In the genomic region with DNA sequence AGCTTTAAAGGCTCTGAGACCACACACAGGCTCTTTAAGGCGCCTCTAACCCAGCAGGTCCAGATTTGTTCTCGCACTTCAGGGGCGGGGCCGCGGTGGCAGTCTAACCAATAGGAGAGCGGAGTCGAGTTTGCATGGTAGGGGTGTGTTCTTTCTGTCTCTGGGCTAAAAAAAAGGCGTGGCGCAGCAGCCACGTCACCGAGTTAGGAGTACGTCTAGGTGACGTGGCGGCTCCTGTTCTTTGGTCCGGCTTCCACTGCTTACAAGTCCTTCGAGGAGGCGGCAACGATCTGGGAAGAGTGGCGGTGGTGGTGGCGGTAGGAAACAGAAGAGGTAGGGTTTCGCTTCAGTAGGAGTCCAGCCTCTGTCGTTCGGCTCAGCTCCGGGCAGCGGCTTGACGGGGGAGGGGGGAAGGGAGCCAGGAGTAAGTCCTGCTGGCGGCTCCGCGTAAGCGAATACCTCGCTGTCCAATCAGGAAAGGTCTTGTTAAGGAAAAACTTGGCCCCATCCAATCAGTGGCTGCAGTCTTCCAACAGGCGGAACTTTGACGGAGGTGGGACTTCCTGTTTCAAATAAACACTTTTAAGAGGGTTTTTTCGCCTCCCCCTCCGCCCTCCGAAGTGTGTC, we compare ENCODE assay signal across 8 mouse cellular contexts. TPM values are rescaled to one million over a fixed set of nuclear protein-coding genes. Genes with fewer than 3 reads are reported as not detected.
DNase-seq lines count a peak whose midpoint lies in the region; ATAC-seq and TF ChIP-seq lines count a peak whose summit lies in the region.

Stx5a (plus strand) TSS at position 171 of the 627 bp plus-strand sequence.

- peaks cover 9% of the 10 kb centered on the region for H3K4me1 ChIP-seq in embryonic facial prominence, embryonic 14.5 days (ENCODE audit: control insufficient read depth, insufficient read depth, low read length)
- peaks cover 5% of the 10 kb centered on the region for H3K4me1 ChIP-seq in heart, adult 2 months (ENCODE audit: control insufficient read depth, insufficient read depth, low read length)
- peaks cover 29% of the 10 kb centered on the region for H3K4me1 ChIP-seq in limb, embryonic 13.5 days
- H3K4me1 ChIP-seq in midbrain, embryonic 16.5 days (ENCODE audit: control insufficient read depth, insufficient read depth, low read length), result peaks cover 27% of the 10 kb centered on the region

- H3K4me2 ChIP-seq in embryonic facial prominence, embryonic 14.5 days (ENCODE audit: low read depth, low read length), result peak within 1 kb of the TSS; percentile 99
- peak within 1 kb of the TSS; percentile 98 for H3K4me2 ChIP-seq in limb, embryonic 13.5 days (replicated peaks)
- H3K4me2 ChIP-seq in midbrain, embryonic 16.5 days (ENCODE audit: low read length), result peak within 1 kb of the TSS; percentile 82

- no peaks in the 10 kb centered on the region for H3K27me3 ChIP-seq in embryonic facial prominence, embryonic 14.5 days (replicated peaks; ENCODE audit: control insufficient read depth, insufficient read depth, low read length)
- no peaks in the 10 kb centered on the region for H3K27me3 ChIP-seq in heart, adult 2 months (ENCODE audit: control insufficient read depth, insufficient read depth, low read length)
- no peaks in the 10 kb centered on the region for H3K27me3 ChIP-seq in limb, embryonic 13.5 days
- no peaks in the 10 kb centered on the region for H3K27me3 ChIP-seq in midbrain, embryonic 16.5 days (ENCODE audit: control insufficient read depth, insufficient read depth, low read depth, low read length)

- ATAC-seq in embryonic facial prominence, embryonic 14.5 days (ENCODE audit: low read depth), result peak; percentile 98
- peak; percentile 98 for ATAC-seq in limb, embryonic 13.5 days (ENCODE audit: low FRiP score, low read depth)
- peak; percentile 97 for ATAC-seq in midbrain, embryonic 16.5 days

- peak; percentile 11; the same call in 1 of the 2 replicates for TF ChIP-seq EP300 in heart, adult 2 months (IDR thresholded peaks at IDR 0.05; ENCODE audit: insufficient read depth, low read depth, low read length)

- peaks cover 3% of the 10 kb centered on the region for H3K79me2 ChIP-seq in heart, adult 2 months (replicated peaks; ENCODE audit: control insufficient read depth, insufficient read depth, low read length)

- peak within 1 kb of the TSS; percentile 89 for H3K4me3 ChIP-seq in embryonic facial prominence, embryonic 14.5 days (ENCODE audit: low read depth, low read length)
- peak within 1 kb of the TSS; percentile 99 for H3K4me3 ChIP-seq in heart, adult 2 months
- peak within 1 kb of the TSS; percentile 99 for H3K4me3 ChIP-seq in limb, embryonic 13.5 days
- peak within 1 kb of the TSS; percentile 86 for H3K4me3 ChIP-seq in midbrain, embryonic 16.5 days (ENCODE audit: low read depth, low read length)

- peak; percentile 82 for TF ChIP-seq POLR2A in heart, adult 2 months (IDR thresholded peaks at IDR 0.05; ENCODE audit: insufficient read depth, low read depth, low read length)

- peak; percentile 100 for DNase-seq in 3T3-L1 (ENCODE audit: low read depth, low spot score)
- peak; percentile 69 to 92 for DNase-seq in adrenal gland, postnatal 4 days (ENCODE audit: low spot score in 2 of 2)
- DNase-seq in embryonic facial prominence, embryonic 14.5 days (ENCODE audit: low spot score), result peak; percentile 99
- DNase-seq in heart, adult 2 months, result peak; percentile 92 to 97
- peak; percentile 97 to 98 for DNase-seq in kidney, adult 8-10 months
- DNase-seq in spleen, postnatal 10 days (ENCODE audit: low spot score in 2 of 2), result peak; percentile 96

- H3K9ac ChIP-seq in embryonic facial prominence, embryonic 14.5 days (ENCODE audit: low read depth, low read length), result peak within 1 kb of the TSS; percentile 90
- peak within 1 kb of the TSS; percentile 83 for H3K9ac ChIP-seq in heart, adult 2 months (ENCODE audit: low read depth, low read length)
- peak within 1 kb of the TSS; percentile 94 for H3K9ac ChIP-seq in limb, embryonic 13.5 days
- peak within 1 kb of the TSS; percentile 88 for H3K9ac ChIP-seq in midbrain, embryonic 16.5 days (ENCODE audit: low read depth, low read length)

- intact Hi-C loops in heart, adult 2 months (cut with DNase I), result loop anchor here (1.0 to 5.0 kb wide), 2 partner anchors 15 to 76 kb away; partner anchors contain the start of gene Ttc9c

- WGBS in embryonic facial prominence, embryonic 14.5 days, result under 1% methylated on average over 32 of the region's 36 CpGs
- under 1% methylated on average over 36 of the region's 36 CpGs for WGBS in heart, adult 2 months
- WGBS in limb, embryonic 13.5 days, result under 1% methylated on average over 36 of the region's 36 CpGs
- 0% methylated on average over 36 of the region's 36 CpGs for WGBS in midbrain, embryonic 16.5 days

- peak; percentile 45 for TF ChIP-seq CTCF in heart, adult 2 months (IDR thresholded peaks at IDR 0.05)

- no peaks in the 10 kb centered on the region for H3K9me3 ChIP-seq in embryonic facial prominence, embryonic 14.5 days (ENCODE audit: control insufficient read depth, low read length)
- no peaks in the 10 kb centered on the region for H3K9me3 ChIP-seq in limb, embryonic 13.5 days
- H3K9me3 ChIP-seq in midbrain, embryonic 16.5 days (replicated peaks; ENCODE audit: control insufficient read depth, low read length, poor library complexity, severe bottlenecking), result no peaks in the 10 kb centered on the region

- peak within 1 kb of the TSS; percentile 93 for H3K27ac ChIP-seq in embryonic facial prominence, embryonic 14.5 days (replicated peaks; ENCODE audit: low read depth, low read length)
- H3K27ac ChIP-seq in heart, adult 2 months, result peak within 1 kb of the TSS; percentile 97
- H3K27ac ChIP-seq in limb, embryonic 13.5 days, result peak within 1 kb of the TSS; percentile 95
- peak within 1 kb of the TSS; percentile 97 for H3K27ac ChIP-seq in midbrain, embryonic 16.5 days (ENCODE audit: low read length)

- peaks cover 72% of the 10 kb centered on the region for H3K36me3 ChIP-seq in embryonic facial prominence, embryonic 14.5 days (ENCODE audit: control insufficient read depth, insufficient read depth, low read length)
- H3K36me3 ChIP-seq in heart, adult 2 months (ENCODE audit: control insufficient read depth, insufficient read depth, low read length), result peaks cover 21% of the 10 kb centered on the region
- peaks cover 73% of the 10 kb centered on the region for H3K36me3 ChIP-seq in limb, embryonic 13.5 days
- peaks cover 17% of the 10 kb centered on the region for H3K36me3 ChIP-seq in midbrain, embryonic 16.5 days (ENCODE audit: control insufficient read depth, insufficient read depth, low read length)

RNA-seq across cellular contexts. Expression of gene Stx5a, which starts in this region (rescaled TPM):
- total RNA-seq in adrenal gland, postnatal 4 days (2021), result 100 to 1,000 TPM; 118 to 125 TPM
- 140 and 142 TPM in 2 replicates for polyA plus RNA-seq in embryonic facial prominence, embryonic 14.5 days (2014; fragmentation: Nextera tagmentation; extraction: Ambion mirVana)
- total RNA-seq in heart, adult 2 months (2021), result 10 to 100 TPM; 23.8 to 25.3 TPM
- polyA plus RNA-seq in heart, adult 2 months (2012; rRNA removed), result 33.4 and 49.3 TPM in 2 replicates
- polyA plus RNA-seq in limb, embryonic 13.5 days (2015; fragmentation: Nextera tagmentation; extraction: Ambion mirVana), result 194 and 205 TPM in 2 replicates
- 122 and 123 TPM in 2 replicates for polyA plus RNA-seq in midbrain, embryonic 16.5 days (2015; fragmentation: Nextera tagmentation; extraction: Ambion mirVana)

Comparison
In these comparisons a context has a peak if more than half of its experiments do, and no peak if none do; other contexts are left out.
1. Peak in every context shown above with its lines: DNase-seq, ATAC-seq, H3K4me3 ChIP-seq and H3K27ac ChIP-seq.
2. RNA of gene Stx5a (total RNA-seq): 118 to 125 TPM in adrenal gland, postnatal 4 days; 23.8 to 25.3 TPM in heart, adult 2 months; every median in the first group is over 4 times any median in the second.